Mouse (Mus musculus) hindbrain, embryonic 16.5 days (tissue): ENCODE data around the gene Rps21. TPM values are rescaled to one million over a fixed set of nuclear protein-coding genes. Genes with fewer than 3 reads are reported as not detected.

ENCODE experiments used
- ATAC-seq: fragments of 200-750 bp; cut with Nextera tagmentation; 2 replicates; pipeline ENCODE4 v1.8.0; 2017; ENCODE audit warnings: moderate TSS enrichment, moderate library complexity
- H3K27ac ChIP-seq: fragments of 300-500 bp; sonication (generic); 2 replicates; pipeline ENCODE4 v1.5.1; 2014; ENCODE audit warnings: low read depth, mild to moderate bottlenecking, control low read depth, low read length, moderate library complexity
- H3K27me3 ChIP-seq: fragments of 300-500 bp; sonication (generic); replicated peaks from 2 replicates; pipeline ENCODE4 v1.6.1; 2014; ENCODE audit warnings: low read length; ENCODE audit not compliant: control insufficient read depth, insufficient read depth
- H3K36me3 ChIP-seq: fragments of 300-500 bp; sonication (generic); 2 replicates; pipeline ENCODE4 v1.6.1; 2014; ENCODE audit warnings: mild to moderate bottlenecking, low read length, moderate library complexity, mixed read lengths; ENCODE audit not compliant: control insufficient read depth, insufficient read depth
- H3K4me1 ChIP-seq: fragments of 300-500 bp; sonication (generic); 2 replicates; pipeline ENCODE4 v1.6.1; 2014; ENCODE audit warnings: low read depth, low read length; ENCODE audit not compliant: control insufficient read depth, insufficient read depth
- H3K4me2 ChIP-seq: fragments of 300-500 bp; sonication (generic); 2 replicates; pipeline ENCODE4 v1.6.1; 2014; ENCODE audit warnings: mild to moderate bottlenecking, low read length, control low read depth, moderate library complexity
- H3K4me3 ChIP-seq: fragments of 300-500 bp; sonication (generic); 2 replicates; pipeline ENCODE4 v1.5.1; 2014; ENCODE audit warnings: mild to moderate bottlenecking, low read length, control low read depth, moderate library complexity
- H3K9ac ChIP-seq: fragments of 300-500 bp; sonication (generic); 2 replicates; pipeline ENCODE4 v1.6.1; 2014; ENCODE audit warnings: low read depth, mild to moderate bottlenecking, control low read depth, low read length, moderate library complexity
- H3K9me3 ChIP-seq: fragments of 300-500 bp; sonication (generic); 2 replicates; pipeline ENCODE4 v1.6.1; 2014; ENCODE audit warnings: mild to moderate bottlenecking, low read length, moderate library complexity; ENCODE audit not compliant: control insufficient read depth
- WGBS: fragments of 180-500 bp; shearing (Covaris S2); extraction: QIAGEN DNeasy Blood & Tissue Kit; methylation state at CpG from one replicate; pipeline ENCODE4 v1.1.7; 2014; 5-methylcytosine and 5-hydroxymethylcytosine counted together
- polyA plus RNA-seq: library from polyadenylated mRNA; unstranded; fragments of >200 nt; fragmentation: Nextera tagmentation; extraction: Ambion mirVana; gene quantifications from 2 replicates; pipeline ENCODE4 v1.2.1, GENCODE M21; 2015

Gene Rps21
- polyA plus RNA-seq, 1 experiment from 2014 or later = 282 TPM

- ATAC-seq = no peak
- Histone ChIP-seq H3K36me3 (peaks cover 30% of the 10 kb centered on the region), H3K4me2 (no peak overlapping the region), H3K9ac (no peak overlapping the region), H3K4me3 (no peak overlapping the region), H3K9me3 (no peaks in the 10 kb centered on the region), H3K4me1 (peaks cover 8% of the 10 kb centered on the region), H3K27me3 (no peaks in the 10 kb centered on the region), H3K27ac (no peak overlapping the region)
- 88% methylated on average over 5 of the region's 7 CpGs for WGBS
Measured at GRCm38 (mm10) chr2:180261901-180262300, 4.7 kb downstream of the Rps21 start.

- Histone ChIP-seq H3K4me2 (no peak overlapping the region), H3K27ac (no peak overlapping the region), H3K4me3 (no peak overlapping the region), H3K9ac (no peak overlapping the region), H3K36me3 (peaks cover 30% of the 10 kb centered on the region), H3K27me3 (no peaks in the 10 kb centered on the region), H3K4me1 (peaks cover 8% of the 10 kb centered on the region), H3K9me3 (no peaks in the 10 kb centered on the region)
- no peak for ATAC-seq
- 85% methylated on average over 3 of the region's 3 CpGs for WGBS
Measured at GRCm38 (mm10) chr2:180262441-180262840, 5.3 kb downstream of the Rps21 start.

- ATAC-seq = no peak
- H3K9me3 ChIP-seq = no peaks in the 10 kb centered on the region
- H3K27ac ChIP-seq = no peak overlapping the region
- no peak overlapping the region for H3K4me3 ChIP-seq
- WGBS = 87% methylated on average over 10 of the region's 10 CpGs
- no peak overlapping the region for H3K4me2 ChIP-seq
- no peaks in the 10 kb centered on the region for H3K27me3 ChIP-seq
- H3K4me1 ChIP-seq = peaks cover 7% of the 10 kb centered on the region
- H3K36me3 ChIP-seq = peaks cover 30% of the 10 kb centered on the region
- H3K9ac ChIP-seq = no peak overlapping the region
Measured at GRCm38 (mm10) chr2:180262891-180263290, 5.7 kb downstream of the Rps21 start.

DNA sequence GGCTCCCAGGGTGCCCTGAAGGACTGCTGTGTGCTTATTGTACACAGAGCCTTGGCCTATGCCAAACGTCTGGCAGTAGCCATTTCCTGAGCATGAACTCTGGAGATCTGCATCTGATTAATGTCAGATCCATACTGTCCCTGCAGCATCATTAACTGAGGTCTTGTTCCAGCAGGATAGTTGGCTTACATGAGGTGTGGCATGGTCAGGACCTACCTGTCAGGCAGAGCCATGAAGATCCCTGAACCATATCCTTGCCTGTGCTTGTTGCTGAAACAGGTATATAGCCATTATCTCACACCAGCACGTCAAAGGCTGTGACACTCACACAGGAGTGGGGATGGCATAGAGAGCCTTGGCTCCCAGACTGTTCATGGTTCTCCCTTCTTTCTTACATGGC, 10.8 kb downstream of the Rps21 start:
- 63% methylated on average over 2 of the region's 2 CpGs for WGBS
- Histone ChIP-seq H3K9me3 (no peaks in the 10 kb centered on the region), H3K36me3 (peaks cover 8% of the 10 kb centered on the region), H3K4me2 (no peak overlapping the region), H3K27ac (no peak overlapping the region), H3K4me1 (peaks cover 17% of the 10 kb centered on the region), H3K9ac (no peak overlapping the region), H3K27me3 (no peaks in the 10 kb centered on the region), H3K4me3 (no peak overlapping the region)
- no peak for ATAC-seq

DNA sequence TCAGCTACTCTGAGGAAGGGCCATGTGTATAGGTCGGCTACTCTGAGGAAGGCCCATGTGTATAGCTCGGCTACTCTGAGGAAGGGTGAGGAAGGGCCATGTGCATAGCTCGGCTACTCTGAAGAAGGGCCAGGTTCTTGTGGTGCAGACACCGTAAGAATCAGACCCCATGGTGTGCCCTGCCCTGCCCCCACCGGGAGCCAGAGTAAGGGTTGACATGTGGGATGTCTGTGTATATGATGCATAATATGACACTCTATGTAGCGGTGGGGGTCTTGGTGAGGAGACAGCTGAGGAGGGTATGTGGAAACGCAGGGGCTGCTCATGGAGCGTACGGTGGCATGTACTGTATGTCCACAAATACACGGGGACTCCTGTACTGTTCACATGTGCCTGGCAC, 12.2 kb downstream of the Rps21 start:
- H3K27me3 ChIP-seq = no peaks in the 10 kb centered on the region; the same call in 1 of the 2 replicates
- 93% methylated on average over 10 of the region's 10 CpGs for WGBS
- H3K36me3 ChIP-seq = 0 out of 2 replicates have a peak, but pooled peaks cover 2% of the 10 kb centered on the region
- H3K4me3 ChIP-seq = no peak overlapping the region
- H3K4me2 ChIP-seq = no peak overlapping the region
- peaks cover 17% of the 10 kb centered on the region for H3K4me1 ChIP-seq
- no peak for ATAC-seq
- H3K27ac ChIP-seq = no peak overlapping the region
- H3K9me3 ChIP-seq = no peaks in the 10 kb centered on the region
- H3K9ac ChIP-seq = no peak overlapping the region

DNA sequence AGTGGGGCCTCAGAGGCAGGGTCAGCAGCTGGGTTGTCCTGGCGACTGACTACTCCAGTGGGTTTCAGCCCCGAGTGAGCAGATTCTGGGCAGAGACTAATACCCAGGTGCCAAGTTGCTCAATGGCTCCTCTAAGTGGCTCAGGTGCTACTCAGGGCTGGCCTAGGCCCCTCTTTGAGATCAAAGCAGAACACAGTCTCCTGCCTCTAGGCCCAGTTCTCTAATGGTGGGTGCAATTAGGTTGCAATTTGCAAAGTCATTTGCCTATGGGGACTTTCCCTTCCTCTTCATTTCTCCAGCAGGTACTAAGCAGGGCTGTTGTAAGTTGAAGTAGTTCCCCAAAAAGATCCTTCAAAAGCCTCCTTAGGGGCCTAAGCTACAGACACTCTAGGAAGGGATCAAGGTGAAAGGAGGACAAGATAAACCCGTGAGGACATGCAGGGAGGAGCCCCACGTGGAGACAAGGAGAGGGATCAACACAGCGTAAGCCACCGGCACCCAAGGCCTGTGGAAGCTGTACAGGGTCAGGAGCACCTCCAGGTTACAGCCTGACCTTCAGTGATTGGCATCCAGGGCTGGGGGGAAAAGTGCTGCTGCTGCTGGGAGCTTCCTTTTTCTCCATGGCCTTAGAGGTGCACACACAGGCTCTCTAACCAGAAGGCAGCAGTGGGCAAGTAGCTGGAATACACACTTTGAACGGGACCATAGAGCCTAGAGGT, 13.5 kb downstream of the Rps21 start:
- no peak overlapping the region for H3K9ac ChIP-seq
- no peaks in the 10 kb centered on the region; the same call in 1 of the 2 replicates for H3K27me3 ChIP-seq
- no peaks in the 10 kb centered on the region for H3K9me3 ChIP-seq
- 0 out of 2 replicates have a peak, but pooled peaks cover 2% of the 10 kb centered on the region for H3K36me3 ChIP-seq
- H3K4me1 ChIP-seq = peaks cover 17% of the 10 kb centered on the region
- H3K4me3 ChIP-seq = no peak overlapping the region
- WGBS = 80% methylated on average over 7 of the region's 7 CpGs
- H3K27ac ChIP-seq = no peak overlapping the region
- no peak for ATAC-seq
- no peak overlapping the region for H3K4me2 ChIP-seq

DNA sequence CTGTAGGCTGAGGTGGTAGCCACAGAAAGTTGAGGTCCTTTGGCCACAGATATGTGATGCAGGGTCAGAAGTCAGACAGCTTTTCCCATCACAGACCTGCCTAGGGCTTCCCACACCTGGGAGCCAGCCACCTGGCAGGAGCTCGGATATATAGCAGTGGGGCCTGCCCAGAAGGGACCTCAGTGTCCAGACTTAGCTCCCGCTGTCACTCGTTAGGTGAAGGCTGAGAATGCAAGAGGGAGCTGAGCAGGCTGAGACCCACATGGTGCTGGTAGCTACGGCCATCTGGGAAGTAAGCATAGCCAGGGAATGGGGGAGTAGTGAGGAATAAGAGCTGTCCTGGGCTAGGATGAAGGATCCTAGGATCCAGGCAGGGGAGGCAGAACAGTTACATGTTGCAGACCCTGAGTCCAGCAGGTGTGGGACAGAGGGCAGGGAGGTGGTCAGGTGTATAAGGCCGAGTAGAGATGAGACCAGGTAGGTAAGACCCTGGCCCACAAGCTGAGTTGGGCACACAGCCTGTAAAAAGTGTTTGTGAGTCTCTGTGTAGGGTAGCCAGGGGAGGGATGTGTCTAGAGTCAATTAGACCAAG, 14.7 kb downstream of the Rps21 start:
- Histone ChIP-seq H3K36me3 (no peaks in the 10 kb centered on the region), H3K27me3 (no peaks in the 10 kb centered on the region; the same call in 1 of the 2 replicates), H3K27ac (no peak overlapping the region), H3K4me1 (peaks cover 17% of the 10 kb centered on the region), H3K9me3 (no peaks in the 10 kb centered on the region), H3K4me2 (peak overlapping the region; percentile 87), H3K4me3 (peak overlapping the region; percentile 87), H3K9ac (peak overlapping the region; percentile 98)
- WGBS = 61% methylated on average over 5 of the region's 5 CpGs
- ATAC-seq = no peak

DNA sequence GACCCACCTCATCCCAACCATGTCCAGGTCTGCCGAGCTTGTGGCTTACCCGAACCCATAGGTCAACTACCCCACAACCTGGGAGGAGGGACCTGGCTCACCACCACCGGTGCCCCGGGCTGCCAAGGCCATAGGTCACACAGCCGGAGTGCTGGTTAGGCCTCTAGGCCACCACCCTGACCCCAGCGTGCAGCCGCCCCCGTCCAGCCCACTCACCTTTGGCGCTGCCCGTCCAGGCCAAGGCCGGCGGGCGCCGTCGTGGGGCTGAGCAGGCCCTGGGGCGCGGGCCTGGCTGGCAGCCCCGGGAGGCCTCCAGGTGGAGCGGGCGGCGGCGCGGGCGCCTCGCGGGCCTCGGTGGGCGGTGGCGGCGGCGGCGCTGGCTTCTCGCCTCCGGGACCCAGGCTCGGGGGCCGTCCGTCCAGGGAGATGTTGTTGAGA, 15.7 kb downstream of the Rps21 start:
- peak; percentile 22 for ATAC-seq
- Histone ChIP-seq H3K27ac (peak overlapping the region; percentile 60; the same call in 1 of the 2 replicates), H3K27me3 (no peaks in the 10 kb centered on the region; the same call in 1 of the 2 replicates), H3K4me3 (peak overlapping the region; percentile 87), H3K4me2 (peak overlapping the region; percentile 87), H3K9me3 (no peaks in the 10 kb centered on the region), H3K9ac (peak overlapping the region; percentile 98), H3K36me3 (no peaks in the 10 kb centered on the region), H3K4me1 (peaks cover 17% of the 10 kb centered on the region)
- 1% methylated on average over 25 of the region's 37 CpGs for WGBS

DNA sequence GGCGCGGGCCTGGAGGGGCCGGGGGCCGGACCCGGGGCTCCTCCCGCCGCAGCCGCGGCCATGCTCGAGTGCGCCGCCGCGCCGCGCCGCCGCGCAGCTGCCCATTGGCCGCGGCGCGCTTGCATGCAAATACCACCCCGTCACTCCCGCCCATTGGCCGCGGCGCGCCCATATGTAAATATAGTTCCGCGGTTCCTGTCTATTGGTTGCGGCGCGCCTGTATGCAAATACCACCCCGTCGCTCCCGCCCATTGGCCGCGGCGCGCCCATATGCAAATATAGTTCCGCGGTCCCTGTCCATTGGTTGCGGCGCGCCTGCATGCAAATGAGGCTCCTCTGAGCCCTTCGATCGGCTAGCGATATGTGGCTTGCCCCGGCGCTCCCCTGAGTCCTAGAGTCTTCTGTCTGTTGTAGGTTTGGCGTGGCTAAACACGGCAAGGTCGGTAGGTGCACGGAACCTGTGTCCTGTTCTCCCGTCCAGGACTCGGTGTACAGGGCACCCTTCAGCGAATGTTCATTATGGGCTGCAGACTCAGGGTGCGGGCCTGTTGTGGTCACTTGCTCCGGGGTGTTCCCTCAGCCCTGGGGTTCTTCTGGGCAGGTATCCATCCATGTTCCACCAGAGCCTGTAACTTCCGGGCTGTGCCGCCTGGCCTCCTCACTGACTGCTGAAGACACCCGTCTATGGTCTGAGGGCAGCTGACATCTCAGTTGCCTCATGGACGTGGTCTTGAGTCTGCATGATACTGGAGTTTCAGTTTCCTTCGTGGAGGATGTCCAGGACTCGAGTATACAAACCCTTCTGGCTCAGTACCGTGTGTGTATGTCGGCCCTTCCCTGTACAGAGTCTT, 16.4 kb downstream of the Rps21 start, which contains the start of gene Cables2:
Gene Cables2 (minus strand): TSS at position 103 of the 851 bp plus-strand sequence.
- Histone ChIP-seq H3K36me3 (no peaks in the 10 kb centered on the region), H3K9ac (peak within 1 kb of the TSS; percentile 98), H3K4me3 (peak within 1 kb of the TSS; percentile 87), H3K4me2 (peak within 1 kb of the TSS; percentile 87), H3K9me3 (no peaks in the 10 kb centered on the region), H3K4me1 (peaks cover 17% of the 10 kb centered on the region), H3K27ac (peak within 1 kb of the TSS; percentile 60), H3K27me3 (no peaks in the 10 kb centered on the region; the same call in 1 of the 2 replicates)
- peak; percentile 96 for ATAC-seq
- WGBS = 9% methylated on average over 58 of the region's 68 CpGs
